Mouse (Mus musculus): Measurements from ENCODE around the gene Hdc. TPM values are rescaled to one million over a fixed set of nuclear protein-coding genes. Genes with fewer than 3 reads are reported as not detected.

Gene Hdc
- polyA plus RNA-seq (2016; fragmentation: Nextera tagmentation; extraction: Ambion mirVana), result 1.0 and 1.5 TPM in 2 replicates

GRCm38 (mm10) chr2:126619249-126619704 is at the start of gene Hdc:
Gene Hdc (minus strand): TSS chr2:126619299.
- Histone ChIP-seq H3K4me3 (replicated peaks) (no peak within 1 kb of the TSS), H3K27ac (no peak within 1 kb of the TSS), H3K4me2 (no peak within 1 kb of the TSS), H3K27me3 (no peaks in the 10 kb centered on the region), H3K4me1 (replicated peaks) (0 out of 2 replicates have a peak, but pooled peaks cover 2% of the 10 kb centered on the region), H3K9ac (replicated peaks) (no peak within 1 kb of the TSS), H3K36me3 (no peaks in the 10 kb centered on the region), H3K9me3 (no peaks in the 10 kb centered on the region; the same call in 1 of the 2 replicates)
- WGBS, result 85% methylated on average over 14 of the region's 14 CpGs
- ATAC-seq (ENCODE audit: insufficient number of reproducible peaks, insufficient read depth, low FRiP score, low TSS enrichment, low read depth), result no peak

DNA sequence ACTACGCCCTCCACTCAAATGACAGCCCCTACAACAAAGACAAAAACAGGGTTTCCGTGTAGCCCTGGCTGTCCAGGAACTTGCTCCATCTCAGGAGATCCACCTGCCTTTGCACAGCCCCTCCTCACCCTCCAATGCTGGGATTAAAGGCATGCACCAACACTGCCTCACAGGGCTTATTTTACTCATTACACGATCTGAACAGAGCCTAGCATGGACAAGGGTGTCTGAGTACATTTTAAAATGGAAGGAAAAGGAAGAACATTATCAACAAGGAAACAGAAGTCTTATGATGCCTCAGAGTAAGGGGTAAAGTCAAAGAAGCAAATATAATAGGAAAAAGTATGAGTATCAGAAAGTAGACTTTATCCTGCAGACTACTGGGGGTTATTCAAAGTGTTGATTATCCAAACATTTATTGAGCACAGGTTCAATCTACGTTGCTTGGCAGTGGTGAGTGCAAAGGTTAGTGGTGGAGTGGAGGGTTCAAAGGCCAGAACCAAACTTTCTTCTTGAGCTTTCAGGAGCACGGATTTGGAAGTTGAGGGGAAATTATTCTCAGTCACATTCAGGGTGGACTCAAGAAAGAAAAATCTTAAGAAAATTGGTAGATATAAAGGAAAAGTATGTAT is 49.6 kb upstream of the Hdc start:
- no peak overlapping the region for H3K4me3 ChIP-seq (replicated peaks)
- no peak overlapping the region for H3K27ac ChIP-seq
- ATAC-seq (ENCODE audit: insufficient number of reproducible peaks, insufficient read depth, low FRiP score, low TSS enrichment, low read depth), result no peak
- 91% methylated on average over 5 of the region's 5 CpGs for WGBS
- H3K9me3 ChIP-seq, result no peaks in the 10 kb centered on the region
- no peak overlapping the region for H3K4me2 ChIP-seq
- H3K27me3 ChIP-seq, result no peaks in the 10 kb centered on the region
- H3K4me1 ChIP-seq (replicated peaks), result peaks cover 15% of the 10 kb centered on the region
- peaks cover 7% of the 10 kb centered on the region; the same call in 1 of the 2 replicates for H3K36me3 ChIP-seq
- no peak overlapping the region for H3K9ac ChIP-seq (replicated peaks)

GRCm38 (mm10) chr2:126665984-126666383 is 46.9 kb upstream of the Hdc start:
- Histone ChIP-seq H3K36me3 (peaks cover 7% of the 10 kb centered on the region; the same call in 1 of the 2 replicates), H3K9me3 (no peaks in the 10 kb centered on the region), H3K9ac (replicated peaks) (no peak overlapping the region), H3K4me1 (replicated peaks) (no peaks in the 10 kb centered on the region), H3K27me3 (no peaks in the 10 kb centered on the region), H3K4me2 (no peak overlapping the region), H3K27ac (no peak overlapping the region), H3K4me3 (replicated peaks) (no peak overlapping the region)
- 97% methylated on average over 3 of the region's 3 CpGs for WGBS
- ATAC-seq (ENCODE audit: insufficient number of reproducible peaks, insufficient read depth, low FRiP score, low TSS enrichment, low read depth), result no peak

DNA sequence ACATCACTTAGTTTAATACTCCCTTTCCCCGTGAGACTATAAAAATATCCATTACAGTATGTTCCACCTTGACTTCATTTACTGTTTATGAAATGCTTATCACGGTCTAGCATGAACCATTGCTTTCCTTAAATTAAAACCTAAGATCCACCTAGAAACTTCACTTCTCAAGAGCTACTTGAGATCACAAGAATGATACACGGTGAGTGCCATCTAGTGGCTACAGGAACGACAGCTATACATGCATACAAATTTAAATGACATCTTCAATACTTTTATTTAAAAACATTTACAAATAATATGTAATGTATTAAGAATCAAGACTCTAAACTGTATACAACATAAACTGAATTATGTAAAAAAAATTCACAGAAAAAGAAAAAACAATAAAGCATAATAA is 44.4 kb upstream of the Hdc start:
- no peaks in the 10 kb centered on the region for H3K9me3 ChIP-seq
- H3K27me3 ChIP-seq, result no peaks in the 10 kb centered on the region
- no peak overlapping the region for H3K4me2 ChIP-seq
- no peak for ATAC-seq (ENCODE audit: insufficient number of reproducible peaks, insufficient read depth, low FRiP score, low TSS enrichment, low read depth)
- no peak overlapping the region for H3K27ac ChIP-seq
- H3K4me3 ChIP-seq (replicated peaks), result no peak overlapping the region
- no peak overlapping the region for H3K9ac ChIP-seq (replicated peaks)
- no peaks in the 10 kb centered on the region for H3K4me1 ChIP-seq (replicated peaks)
- H3K36me3 ChIP-seq, result peaks cover 7% of the 10 kb centered on the region; the same call in 1 of the 2 replicates
- WGBS, result 65% methylated on average over 4 of the region's 4 CpGs

GRCm38 (mm10) chr2:126652929-126653328 is 33.8 kb upstream of the Hdc start:
- H3K9me3 ChIP-seq, result no peaks in the 10 kb centered on the region
- no peak overlapping the region for H3K9ac ChIP-seq (replicated peaks)
- H3K27me3 ChIP-seq, result no peaks in the 10 kb centered on the region
- no peak overlapping the region for H3K4me3 ChIP-seq (replicated peaks)
- H3K4me2 ChIP-seq, result no peak overlapping the region
- no peak overlapping the region for H3K27ac ChIP-seq
- ATAC-seq (ENCODE audit: insufficient number of reproducible peaks, insufficient read depth, low FRiP score, low TSS enrichment, low read depth), result no peak
- no peaks in the 10 kb centered on the region for H3K4me1 ChIP-seq (replicated peaks)
- 83% methylated on average over 4 of the region's 4 CpGs for WGBS
- peaks cover 72% of the 10 kb centered on the region for H3K36me3 ChIP-seq

DNA sequence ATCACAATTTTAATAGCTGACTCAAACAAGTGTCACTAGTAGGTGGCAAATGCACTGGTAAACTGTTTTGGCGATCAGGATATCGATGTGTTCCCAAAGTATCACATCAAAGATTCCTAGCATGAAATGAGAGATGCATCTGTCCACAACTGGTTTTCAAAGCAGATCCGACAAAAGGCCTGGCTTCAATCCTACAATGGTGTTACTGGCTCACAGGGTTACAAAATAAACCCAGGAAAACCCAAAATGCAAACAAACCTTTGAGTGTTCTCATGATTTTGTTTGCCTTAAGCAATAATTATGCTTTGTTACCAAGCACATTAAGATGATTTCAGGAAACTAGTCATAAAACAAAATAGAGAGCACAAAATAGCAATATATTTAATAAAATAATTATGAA is 28.7 kb upstream of the Hdc start:
- Histone ChIP-seq H3K4me1 (replicated peaks) (no peaks in the 10 kb centered on the region), H3K4me2 (no peak overlapping the region), H3K27ac (no peak overlapping the region), H3K4me3 (replicated peaks) (no peak overlapping the region), H3K36me3 (peaks cover 80% of the 10 kb centered on the region), H3K9me3 (no peaks in the 10 kb centered on the region), H3K9ac (replicated peaks) (no peak overlapping the region), H3K27me3 (no peaks in the 10 kb centered on the region)
- ATAC-seq (ENCODE audit: insufficient number of reproducible peaks, insufficient read depth, low FRiP score, low TSS enrichment, low read depth), result no peak
- 79% methylated on average over 3 of the region's 3 CpGs for WGBS

DNA sequence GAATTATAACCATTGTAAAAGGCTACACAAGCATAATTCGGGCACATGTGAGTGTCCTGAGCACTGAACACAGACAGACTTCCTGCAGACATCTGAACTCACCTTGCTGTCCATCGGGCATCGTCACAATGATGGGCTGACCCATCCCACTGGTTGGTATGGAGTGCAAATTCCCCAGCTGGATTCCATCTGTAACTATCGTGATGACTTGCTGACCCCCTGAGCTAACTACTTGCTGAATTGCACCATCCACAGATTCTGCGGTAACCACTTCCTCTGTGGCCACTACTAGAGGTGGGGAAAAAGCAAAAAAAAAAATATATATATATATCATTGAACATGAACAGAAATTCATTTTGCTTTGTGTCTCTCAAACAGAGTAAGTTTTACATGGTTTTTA is 27.4 kb upstream of the Hdc start:
- H3K4me2 ChIP-seq, result no peak overlapping the region
- H3K9ac ChIP-seq (replicated peaks), result no peak overlapping the region
- H3K27me3 ChIP-seq, result no peaks in the 10 kb centered on the region
- no peaks in the 10 kb centered on the region for H3K9me3 ChIP-seq
- no peaks in the 10 kb centered on the region for H3K4me1 ChIP-seq (replicated peaks)
- 89% methylated on average over 5 of the region's 5 CpGs for WGBS
- H3K27ac ChIP-seq, result no peak overlapping the region
- ATAC-seq (ENCODE audit: insufficient number of reproducible peaks, insufficient read depth, low FRiP score, low TSS enrichment, low read depth), result no peak
- peaks cover 77% of the 10 kb centered on the region for H3K36me3 ChIP-seq
- H3K4me3 ChIP-seq (replicated peaks), result no peak overlapping the region

DNA sequence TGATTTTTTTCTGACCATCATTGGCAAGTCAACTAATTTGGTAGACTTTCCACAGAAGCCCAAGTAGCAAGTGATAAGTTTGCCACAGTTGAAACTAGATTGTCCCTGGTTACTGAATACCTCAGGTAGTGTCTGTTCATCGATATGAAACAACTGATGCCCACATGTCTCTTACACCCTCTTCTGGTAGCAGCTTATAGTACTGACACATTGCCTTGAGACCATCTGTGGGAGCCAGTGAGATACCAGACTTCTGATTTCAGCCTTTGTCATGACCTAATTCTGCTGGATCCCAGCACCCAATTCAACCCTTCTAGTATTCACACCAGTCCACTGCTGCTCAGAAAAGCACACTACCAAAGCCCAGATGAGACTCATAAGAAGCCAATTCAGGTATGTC is 25.7 kb upstream of the Hdc start:
- Histone ChIP-seq H3K27ac (no peak overlapping the region), H3K4me3 (replicated peaks) (no peak overlapping the region), H3K36me3 (peaks cover 83% of the 10 kb centered on the region), H3K27me3 (no peaks in the 10 kb centered on the region), H3K4me2 (no peak overlapping the region), H3K4me1 (replicated peaks) (no peaks in the 10 kb centered on the region), H3K9me3 (0 out of 2 replicates have a peak, but pooled peaks cover 6% of the 10 kb centered on the region), H3K9ac (replicated peaks) (no peak overlapping the region)
- WGBS, result 92% methylated on average over 1 of the region's 1 CpGs
- no peak for ATAC-seq (ENCODE audit: insufficient number of reproducible peaks, insufficient read depth, low FRiP score, low TSS enrichment, low read depth)

- ATAC-seq (ENCODE audit: insufficient number of reproducible peaks, insufficient read depth, low FRiP score, low TSS enrichment, low read depth), result no peak
- WGBS, result 91% methylated on average over 2 of the region's 2 CpGs
- peaks cover 79% of the 10 kb centered on the region for H3K36me3 ChIP-seq
Observed at GRCm38 (mm10) chr2:126640298-126640697, 21.2 kb upstream of the Hdc start.

DNA sequence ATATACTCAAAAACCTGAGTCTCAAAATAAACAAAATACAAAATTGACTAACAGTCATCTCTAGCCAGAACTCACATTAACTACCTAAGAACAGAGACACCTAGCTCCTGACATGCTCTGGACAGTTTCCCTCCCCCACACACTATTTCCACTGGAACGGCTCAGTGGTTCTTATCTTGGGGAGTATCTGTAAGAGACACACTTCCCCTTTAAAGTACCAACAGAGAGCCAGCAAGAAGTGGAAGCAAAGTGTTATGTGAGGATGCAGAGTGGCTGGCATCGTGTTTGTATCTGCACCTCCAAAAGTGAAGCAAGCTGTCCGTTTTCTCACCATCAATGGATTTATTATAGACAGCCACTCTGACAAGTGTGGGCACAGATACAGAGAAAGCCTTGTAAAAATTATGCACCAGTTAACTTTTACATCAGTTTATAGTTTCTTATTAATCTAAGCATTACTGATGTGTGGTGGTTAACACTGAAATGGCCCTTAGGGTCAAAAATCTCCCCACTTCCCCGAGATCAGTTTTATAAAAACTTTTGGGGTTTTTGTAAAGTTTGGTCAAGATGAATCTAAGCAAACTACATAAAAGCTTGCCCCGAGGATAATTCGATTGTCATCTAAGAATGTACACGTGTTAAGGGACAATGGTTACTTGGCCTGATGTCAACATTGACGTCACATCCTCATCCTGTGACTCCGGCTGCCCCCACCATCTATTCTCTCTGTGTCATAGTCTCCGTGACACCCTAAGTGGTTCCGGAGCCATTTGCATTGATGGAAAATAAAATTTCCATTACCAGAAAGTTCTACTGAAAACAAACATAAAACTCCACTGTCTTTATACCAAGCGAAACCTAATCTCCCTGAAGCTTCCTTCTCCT is 17.1 kb upstream of the Hdc start:
- no peak for ATAC-seq (ENCODE audit: insufficient number of reproducible peaks, insufficient read depth, low FRiP score, low TSS enrichment, low read depth)
- 82% methylated on average over 12 of the region's 12 CpGs for WGBS
- Histone ChIP-seq H3K4me1 (replicated peaks) (no peaks in the 10 kb centered on the region), H3K9ac (replicated peaks) (no peak overlapping the region), H3K4me2 (no peak overlapping the region), H3K27me3 (no peaks in the 10 kb centered on the region), H3K9me3 (0 out of 2 replicates have a peak, but pooled peaks cover 6% of the 10 kb centered on the region), H3K4me3 (replicated peaks) (no peak overlapping the region), H3K27ac (no peak overlapping the region), H3K36me3 (peaks cover 69% of the 10 kb centered on the region)

More at GRCm38 (mm10) chr2:126640298-126640697, 21.2 kb upstream of the Hdc start:
- Histone ChIP-seq H3K9ac (replicated peaks) (no peak overlapping the region), H3K27ac (no peak overlapping the region), H3K27me3 (no peaks in the 10 kb centered on the region), H3K9me3 (0 out of 2 replicates have a peak, but pooled peaks cover 6% of the 10 kb centered on the region), H3K4me3 (replicated peaks) (no peak overlapping the region), H3K4me1 (replicated peaks) (no peaks in the 10 kb centered on the region), H3K4me2 (no peak overlapping the region)

DNA sequence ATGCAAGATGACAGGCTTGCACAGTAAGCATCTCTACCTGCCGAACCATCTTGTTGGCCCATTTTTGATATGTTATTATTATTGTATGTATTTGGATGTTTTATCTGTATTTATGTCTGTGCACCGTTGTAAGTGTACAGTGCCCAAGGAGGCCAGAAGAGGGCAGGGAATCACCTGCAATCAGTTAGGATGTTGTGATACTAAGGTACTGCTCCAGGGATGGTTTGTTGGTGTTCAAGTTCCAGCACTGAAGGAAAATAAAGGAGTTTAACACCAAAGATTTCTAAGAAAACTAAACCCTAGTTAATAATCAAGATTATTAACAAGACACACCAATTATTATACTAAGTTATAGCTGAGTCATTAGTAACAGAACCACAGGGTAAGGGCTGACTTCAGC is 14.1 kb upstream of the Hdc start:
- no peaks in the 10 kb centered on the region for H3K9me3 ChIP-seq
- peaks cover 59% of the 10 kb centered on the region for H3K36me3 ChIP-seq

More for the DNA sequence above, 14.1 kb upstream of the Hdc start:
- no peak for ATAC-seq (ENCODE audit: insufficient number of reproducible peaks, insufficient read depth, low FRiP score, low TSS enrichment, low read depth)
- H3K4me3 ChIP-seq (replicated peaks), result no peak overlapping the region
- H3K27ac ChIP-seq, result no peak overlapping the region
- no peak overlapping the region for H3K9ac ChIP-seq (replicated peaks)
- 93% methylated on average over 2 of the region's 2 CpGs for WGBS
- H3K4me1 ChIP-seq (replicated peaks), result peaks cover 13% of the 10 kb centered on the region
- no peaks in the 10 kb centered on the region for H3K27me3 ChIP-seq
- H3K4me2 ChIP-seq, result no peak overlapping the region
